Mouse (Mus musculus): ENCODE results near the gene Erbb3. TPM values are rescaled to one million over a fixed set of nuclear protein-coding genes. Genes with fewer than 3 reads are reported as not detected.

Erbb3 gene
- total and polyA plus RNA-seq, 3 experiments = 0.29 to 0.39 TPM; not detected in 1

- Histone ChIP-seq H3K4me3 (ENCODE audit: control insufficient read depth in 1 of 2, insufficient read depth in 1 of 2, low read depth in 2 of 2, low read length in 2 of 2) (no peak overlapping the region), H3K36me3 (ENCODE audit: control insufficient read depth in 1 of 2, insufficient read depth in 2 of 2, low read length in 2 of 2) (peaks cover 0 to 18% of the 10 kb centered on the region in 2 experiments; a peak in 2 of 4 replicates), H3K27me3 (ENCODE audit: control insufficient read depth in 1 of 2, insufficient read depth in 2 of 2, low read length in 2 of 2) (peaks cover 2 to 6% of the 10 kb centered on the region in 2 experiments), H3K4me1 (ENCODE audit: control insufficient read depth in 1 of 2, insufficient read depth in 2 of 2, low read length in 2 of 2) (peaks cover 12 to 23% of the 10 kb centered on the region in 2 experiments), H3K79me2 (ENCODE audit: control insufficient read depth, insufficient read depth, low read length, poor library complexity) (no peaks in the 10 kb centered on the region), H3K9ac (ENCODE audit: control insufficient read depth, low read depth, low read length, poor library complexity, severe bottlenecking) (no peak overlapping the region), H3K27ac (ENCODE audit: control insufficient read depth, low read depth, low read length) (no peak overlapping the region), H3K9me3 (replicated peaks; ENCODE audit: insufficient read depth, low read length) (no peaks in the 10 kb centered on the region)
- no peak for DNase-seq (ENCODE audit: low read depth, low spot score)
- TF ChIP-seq ELF1 (IDR thresholded peaks at IDR 0.05; ENCODE audit: low read depth, low read length) (no peak), GATA1 (IDR thresholded peaks at IDR 0.05; ENCODE audit: low read depth, low read length) (no peak), MYC (IDR thresholded peaks at IDR 0.05; ENCODE audit: low read depth, low read length) (no peak), USF1 (IDR thresholded peaks at IDR 0.05; ENCODE audit: low read depth, low read length) (no peak), EP300 (IDR thresholded peaks at IDR 0.05; ENCODE audit: low read depth in 1 of 2, low read length in 2 of 2) (no peak), GABPA (IDR thresholded peaks at IDR 0.05; ENCODE audit: low read depth, low read length) (no peak), E2F4 (IDR thresholded peaks at IDR 0.05; ENCODE audit: borderline replicate concordance, low read depth, low read length) (no peak), POLR2A (IDR thresholded peaks at IDR 0.05; ENCODE audit: control insufficient read depth in 1 of 2, insufficient read depth in 1 of 2, low read depth in 1 of 2, low read length in 2 of 2, poor library complexity in 1 of 2) (no peak), MAZ (IDR thresholded peaks at IDR 0.05; ENCODE audit: low read depth, low read length) (no peak), BHLHE40 (IDR thresholded peaks at IDR 0.05; ENCODE audit: borderline replicate concordance, low read depth, low read length) (no peak), JUND (IDR thresholded peaks at IDR 0.05; ENCODE audit: low read depth, low read length) (no peak), MAFK (IDR thresholded peaks at IDR 0.05; ENCODE audit: borderline replicate concordance, low read depth, low read length) (no peak)
Observed at GRCm38 (mm10) chr10:128588136-128588535, 1.3 kb downstream of the Erbb3 start.

DNA sequence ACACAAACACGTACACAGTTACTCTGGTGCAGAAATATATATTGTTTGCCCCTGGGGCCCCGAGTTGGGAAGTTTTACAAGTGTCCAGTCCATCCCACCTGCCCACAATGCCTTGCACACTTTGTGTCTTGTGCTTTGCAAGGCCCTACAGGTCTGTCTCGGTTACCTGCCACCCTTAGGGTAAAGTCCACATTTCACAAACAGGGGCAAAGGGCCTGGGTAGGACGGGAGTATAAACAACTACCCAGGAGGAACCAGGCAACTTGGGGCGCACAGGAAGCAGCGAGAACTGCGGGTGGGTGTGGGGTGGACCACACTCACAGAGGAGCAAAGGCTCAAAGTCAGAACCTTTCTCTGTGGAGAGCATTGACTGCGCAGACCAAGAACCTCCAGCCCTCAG, 1.8 kb downstream of the Erbb3 start:
- no peaks in the 10 kb centered on the region for H3K79me2 ChIP-seq (ENCODE audit: control insufficient read depth, insufficient read depth, low read length, poor library complexity)
- H3K4me1 ChIP-seq (ENCODE audit: control insufficient read depth in 1 of 2, insufficient read depth in 2 of 2, low read length in 2 of 2) = peaks cover 12 to 23% of the 10 kb centered on the region in 2 experiments
- H3K9me3 ChIP-seq (replicated peaks; ENCODE audit: insufficient read depth, low read length) = no peaks in the 10 kb centered on the region
- DNase-seq (ENCODE audit: low read depth, low spot score) = no peak
- peaks cover 2 to 6% of the 10 kb centered on the region in 2 experiments for H3K27me3 ChIP-seq (ENCODE audit: control insufficient read depth in 1 of 2, insufficient read depth in 2 of 2, low read length in 2 of 2)
- TF ChIP-seq TCF12 (IDR thresholded peaks at IDR 0.05; ENCODE audit: low read depth, low read length) (no peak), CTCF (IDR thresholded peaks at IDR 0.05 in 2 of 3, conservative IDR thresholded peaks at IDR 0.05 in 1 of 3; ENCODE audit: control insufficient read depth in 1 of 3, insufficient read depth in 1 of 3, low read depth in 2 of 3, low read length in 3 of 3, poor library complexity in 1 of 3, severe bottlenecking in 1 of 3) (no peak), POLR2AphosphoS2 (IDR thresholded peaks at IDR 0.05; ENCODE audit: low read length) (no peak), SMC3 (IDR thresholded peaks at IDR 0.05; ENCODE audit: low read depth, low read length) (no peak), ELF1 (IDR thresholded peaks at IDR 0.05; ENCODE audit: low read depth, low read length) (no peak), CHD2 (IDR thresholded peaks at IDR 0.05; ENCODE audit: low read length) (no peak), RCOR1 (IDR thresholded peaks at IDR 0.05; ENCODE audit: low read depth, low read length) (no peak)
- no peak overlapping the region for H3K27ac ChIP-seq (ENCODE audit: control insufficient read depth, low read depth, low read length)
- peaks cover 0 to 18% of the 10 kb centered on the region in 2 experiments; a peak in 2 of 4 replicates for H3K36me3 ChIP-seq (ENCODE audit: control insufficient read depth in 1 of 2, insufficient read depth in 2 of 2, low read length in 2 of 2)
- H3K9ac ChIP-seq (ENCODE audit: control insufficient read depth, low read depth, low read length, poor library complexity, severe bottlenecking) = no peak overlapping the region
- H3K4me3 ChIP-seq (ENCODE audit: control insufficient read depth in 1 of 2, insufficient read depth in 1 of 2, low read depth in 2 of 2, low read length in 2 of 2) = no peak overlapping the region

Measured in MEL (cell line).